Mouse (Mus musculus) erythroblast, embryonic 14.5 days (primary cell): ENCODE results near the gene Dppa5a.

Experiments
- GATA1 ChIP-seq: IDR thresholded peaks from 2 replicates; pipeline ENCODE4 v1.6.1; 2012; ENCODE audit warnings: low read length, inconsistent platforms, mixed read lengths
- TAL1 ChIP-seq: IDR thresholded peaks from 3 replicates; pipeline ENCODE4 v1.6.1; 2012; ENCODE audit warnings: low read length, inconsistent platforms, mixed read lengths

GRCm38 (mm10) chr9:78395244-78395629 is 27.3 kb upstream of the Dppa5a start:
- TF ChIP-seq GATA1, result no peak
- TF ChIP-seq TAL1, result no peak
